Mouse (Mus musculus) gastrocnemius, adult 2 months (tissue): Measurements from ENCODE around the gene Sfxn3. TPM values are rescaled to one million over a fixed set of nuclear protein-coding genes. Genes with fewer than 3 reads are reported as not detected.

Experiments
- DNase-seq: peaks from one replicate; pipeline ENCODE4 v3.0.0; 2022
- H3K27ac ChIP-seq: fragments of 200-600 bp; 2 replicates; pipeline ENCODE4 v1.8.1; 2022; ENCODE audit warnings: mild to moderate bottlenecking
- H3K4me3 ChIP-seq: fragments of 200-600 bp; 2 replicates; pipeline ENCODE4 v1.8.1; 2022; ENCODE audit warnings: mild to moderate bottlenecking, moderate library complexity
- CTCF ChIP-seq: fragments of 200-600 bp; IDR thresholded peaks from 2 replicates; pipeline ENCODE4 v1.8.1; 2022; ENCODE audit warnings: antibody characterized with exemption, mild to moderate bottlenecking, moderate library complexity
- intact Hi-C: fragments of 180-260 bp; cut with DNase I; formaldehyde crosslinking; loops from one replicate; pipeline ENCODE4 v1.15.1; 2025
- total RNA-seq, 2 experiments: library from RNA; stranded (reverse); gene quantifications; 2 replicates each; pipeline ENCODE4 v1.2.3; 2021

Sfxn3 gene
- total RNA-seq, 2 experiments from 2014 or later: 17.1 to 25.1 TPM

GRCm38 (mm10) chr19:45044389-45044927 lies 2.8 kb upstream of the Sfxn3 start:
- intact Hi-C loops: no loop called here
- no peak for TF ChIP-seq CTCF
- DNase-seq: peak; percentile 71
- Histone ChIP-seq H3K27ac (peak overlapping the region; percentile 99), H3K4me3 (peak overlapping the region; percentile 76)

GRCm38 (mm10) chr19:45045236-45045635 lies 2.1 kb upstream of the Sfxn3 start:
- DNase-seq: peak; percentile 92
- H3K27ac ChIP-seq: peak overlapping the region; percentile 99
- TF ChIP-seq CTCF: no peak
- intact Hi-C loops: no loop called here
- peak overlapping the region; percentile 76 for H3K4me3 ChIP-seq

- intact Hi-C loops: no loop called here
- Histone ChIP-seq H3K4me3 (peak within 1 kb of the TSS; percentile 76), H3K27ac (peak within 1 kb of the TSS; percentile 99)
- no peak for TF ChIP-seq CTCF
- no peak for DNase-seq
Measured at GRCm38 (mm10) chr19:45045651-45046050, 1.7 kb upstream of the Sfxn3 start, which contains the start of gene Pdzd7. Pdzd7 (minus strand) TSS chr19:45045717.

GRCm38 (mm10) chr19:45046523-45047321 lies 581 bp upstream of the Sfxn3 start:
- intact Hi-C loops: no loop called here
- peak; percentile 95 for DNase-seq
- H3K27ac ChIP-seq: peak overlapping the region; percentile 99
- peak overlapping the region; percentile 76 for H3K4me3 ChIP-seq
- TF ChIP-seq CTCF: peak; percentile 29; the same call in 1 of the 2 replicates

- Histone ChIP-seq H3K4me3 (peak overlapping the region; percentile 76), H3K27ac (peak overlapping the region; percentile 99)
- DNase-seq: peak; percentile 67
- intact Hi-C loops: no loop called here
- no peak for TF ChIP-seq CTCF
Measured at GRCm38 (mm10) chr19:45047935-45048643, 786 bp downstream of the Sfxn3 start.

- H3K27ac ChIP-seq: peak overlapping the region; percentile 99
- intact Hi-C loops: no loop called here
- no peak for TF ChIP-seq CTCF
- peak; percentile 33 for DNase-seq
- peak overlapping the region; percentile 76 for H3K4me3 ChIP-seq
Measured at GRCm38 (mm10) chr19:45048644-45049365, 1.5 kb downstream of the Sfxn3 start.

GRCm38 (mm10) chr19:45049523-45049922 lies 2.2 kb downstream of the Sfxn3 start:
- Histone ChIP-seq H3K27ac (peak overlapping the region; percentile 99), H3K4me3 (peak overlapping the region; percentile 76)
- no peak for TF ChIP-seq CTCF
- DNase-seq: peak; percentile 38
- intact Hi-C loops: no loop called here

- intact Hi-C loops: no loop called here
- no peak for DNase-seq
- TF ChIP-seq CTCF: no peak
- no peak overlapping the region for H3K27ac ChIP-seq
- H3K4me3 ChIP-seq: no peak overlapping the region
Measured at GRCm38 (mm10) chr19:45053451-45053850, 6.1 kb downstream of the Sfxn3 start.

GRCm38 (mm10) chr19:45054892-45055690 lies 7.8 kb downstream of the Sfxn3 start:
- no peak for DNase-seq
- Histone ChIP-seq H3K27ac (0 out of 2 replicates have a peak overlapping the region, but pooled peaks have one; percentile 1), H3K4me3 (no peak overlapping the region)
- intact Hi-C loops: no loop called here
- TF ChIP-seq CTCF: no peak

GRCm38 (mm10) chr19:45056364-45056763 lies 9.1 kb downstream of the Sfxn3 start:
- no peak for DNase-seq
- H3K4me3 ChIP-seq: peak overlapping the region; percentile 40; the same call in 1 of the 2 replicates
- intact Hi-C loops: no loop called here
- peak; percentile 83 for TF ChIP-seq CTCF
- peak overlapping the region; percentile 95 for H3K27ac ChIP-seq

GRCm38 (mm10) chr19:45056908-45057698 lies 9.8 kb downstream of the Sfxn3 start:
- intact Hi-C loops: no loop called here
- H3K27ac ChIP-seq: peak overlapping the region; percentile 95
- no peak for DNase-seq

More at GRCm38 (mm10) chr19:45056908-45057698, 9.8 kb downstream of the Sfxn3 start:
- peak overlapping the region; percentile 79 for H3K4me3 ChIP-seq
- no peak for TF ChIP-seq CTCF
